Mouse (Mus musculus) layer of hippocampus, adult 8-10 months (tissue): ENCODE measurements around the gene Cdkn1a. TPM values are rescaled to one million over a fixed set of nuclear protein-coding genes. Genes with fewer than 3 reads are reported as not detected.
A peak's percentile ranks its signal among the peaks of the same experiment; 100 is the strongest.

ENCODE experiments used
- DNase-seq, 2 experiments: peaks; one replicate each; pipeline ENCODE4 v3.0.0; 2022; ENCODE audit warnings: low spot score in 2 of 2
- total RNA-seq, 4 experiments: library from RNA; stranded (reverse); gene quantifications; 2 replicates each; pipeline ENCODE4 v1.2.4; 2022

Gene Cdkn1a
- total RNA-seq, 4 experiments from 2014 or later: 7.0 to 12.5 (median 8.8) TPM

DNA sequence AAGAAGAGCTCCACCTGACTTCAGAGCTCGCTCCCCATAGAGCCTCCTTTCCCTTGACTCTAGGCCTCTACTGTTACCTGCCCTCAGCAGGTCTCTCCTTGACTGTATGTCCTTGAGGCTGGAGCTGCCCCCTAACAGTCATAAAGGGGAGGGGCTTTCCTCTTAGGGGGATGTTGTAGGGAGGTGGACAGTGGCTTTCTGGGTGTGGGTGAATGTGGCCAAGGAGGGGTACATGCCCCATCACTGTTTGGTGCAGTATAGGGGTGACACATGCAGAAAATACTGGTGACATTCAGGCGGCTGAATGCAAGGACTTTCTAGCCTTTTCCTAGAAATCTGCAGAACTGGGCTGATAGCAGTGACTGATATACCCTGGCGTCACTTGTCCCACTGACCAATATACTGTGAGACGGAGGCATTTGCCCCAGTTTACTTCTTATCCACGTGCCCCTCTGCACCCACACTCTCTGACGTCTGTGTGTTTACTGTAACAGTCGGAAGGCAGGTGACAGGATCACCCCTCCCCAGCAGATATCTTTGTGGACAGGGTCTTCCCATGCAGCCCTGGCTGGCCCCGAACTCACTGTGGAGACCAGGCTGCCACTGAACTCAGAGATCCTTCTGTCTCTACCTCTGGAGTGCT is 26.4 kb downstream of the Cdkn1a start:
- no peak for DNase-seq

GRCm38 (mm10) chr17:29118057-29118456 is 27.3 kb downstream of the Cdkn1a start:
- no peak for DNase-seq

DNA sequence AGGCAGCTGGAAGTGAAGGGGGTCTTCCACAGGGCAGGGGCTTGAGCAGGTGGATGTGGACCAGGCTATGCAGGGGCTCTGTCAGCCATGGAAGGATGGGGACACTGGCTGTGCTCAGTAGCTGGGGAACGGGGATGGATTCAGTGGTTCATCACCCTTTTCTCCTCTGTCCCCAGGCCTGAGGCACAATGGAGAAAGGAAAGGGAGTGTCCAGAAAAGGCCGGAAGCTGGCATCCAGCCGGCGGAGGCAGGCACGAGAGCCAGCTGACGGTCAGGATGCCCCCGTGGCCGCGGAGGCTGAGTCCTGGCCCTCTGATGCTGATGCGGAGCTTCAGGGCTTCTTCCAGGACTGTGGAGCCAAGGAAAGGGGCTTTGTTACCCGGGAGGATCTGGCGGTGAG is 29.9 kb downstream of the Cdkn1a start:
- DNase-seq: no peak

DNA sequence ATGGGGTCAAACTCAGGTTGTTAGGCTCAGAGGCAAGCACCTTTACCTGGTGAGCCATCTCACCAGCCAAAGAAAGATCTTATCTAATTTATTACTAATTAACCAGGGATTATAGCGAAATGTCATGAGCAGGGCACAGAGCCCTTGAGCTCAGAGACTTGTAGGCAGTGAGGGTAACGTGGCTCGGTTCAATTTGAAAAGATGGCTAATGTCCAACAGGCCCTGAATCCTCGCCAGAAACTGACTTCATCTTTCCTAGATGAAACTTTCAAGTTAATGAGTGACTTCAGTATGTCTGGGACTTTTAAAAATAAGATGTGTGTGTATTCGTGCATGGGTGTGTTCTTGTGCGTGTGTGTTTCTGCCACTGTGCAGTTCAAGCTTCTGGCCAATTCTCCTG is 32.0 kb downstream of the Cdkn1a start:
- no peak for DNase-seq

DNA sequence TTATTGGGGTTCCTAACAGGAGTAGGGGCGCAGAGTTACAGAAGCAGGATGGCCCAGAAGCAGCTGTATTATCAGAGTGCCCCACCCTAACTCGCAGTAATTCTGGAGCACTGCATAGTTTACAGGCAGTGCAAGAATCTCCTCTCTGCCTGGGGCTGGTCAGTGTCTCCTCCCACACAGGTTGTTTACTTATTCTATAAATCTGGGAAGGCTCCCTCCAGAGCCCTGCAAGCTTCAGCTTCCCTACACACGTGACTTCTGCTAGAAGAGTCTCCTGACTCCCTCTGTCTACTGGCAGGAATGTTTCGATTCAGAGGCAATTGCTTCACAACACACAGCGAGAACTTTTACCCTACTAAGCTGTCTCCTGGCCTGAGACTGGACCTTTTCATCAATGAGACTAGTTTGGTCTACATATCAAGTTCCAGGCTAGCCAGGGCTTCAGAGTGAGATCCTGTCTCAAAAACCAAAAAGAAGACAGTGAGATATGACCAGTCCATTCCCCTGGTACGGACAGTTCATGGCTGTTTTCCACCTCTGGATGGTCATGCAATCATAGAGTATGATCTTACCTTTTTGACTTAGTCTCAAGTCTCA is 32.9 kb downstream of the Cdkn1a start:
- no peak for DNase-seq

GRCm38 (mm10) chr17:29126561-29126960 is 35.8 kb downstream of the Cdkn1a start:
- DNase-seq: no peak

DNA sequence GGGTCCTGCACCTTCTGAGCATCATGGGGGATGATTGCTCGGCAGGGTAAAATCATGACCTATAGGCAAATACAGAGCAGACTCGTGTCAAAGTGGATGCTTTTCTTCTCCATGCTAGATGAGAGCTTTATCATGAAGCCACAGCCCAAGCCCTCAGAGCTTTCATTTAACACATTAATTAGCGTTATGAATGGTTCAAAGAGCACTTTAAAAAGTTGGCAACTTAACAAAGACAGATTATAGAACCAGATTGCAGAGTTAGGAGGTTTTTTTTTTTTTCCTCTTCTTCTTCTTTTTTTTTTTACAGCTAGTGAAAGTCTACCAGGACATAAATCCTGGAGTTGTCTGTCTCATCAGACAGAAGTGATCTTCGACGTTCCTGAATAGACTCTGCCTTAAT is 38.6 kb downstream of the Cdkn1a start:
- no peak for DNase-seq

DNA sequence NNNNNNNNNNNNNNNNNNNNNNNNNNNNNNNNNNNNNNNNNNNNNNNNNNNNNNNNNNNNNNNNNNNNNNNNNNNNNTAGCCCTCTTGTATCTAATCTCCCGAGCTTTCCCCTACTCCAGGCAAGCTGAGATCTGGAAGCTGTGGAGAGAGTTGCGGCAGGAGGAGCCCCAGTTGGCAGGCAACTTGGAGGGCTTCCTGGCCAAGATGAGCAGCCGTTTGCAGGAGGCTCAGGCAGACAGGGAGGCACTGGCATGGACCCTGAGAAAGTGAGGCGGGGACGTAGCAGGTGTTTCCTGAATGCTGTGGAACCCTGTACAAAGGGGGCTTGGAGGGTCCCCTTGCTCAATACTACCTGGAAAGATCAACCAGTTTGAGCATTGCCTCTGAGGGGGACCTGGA is 44.3 kb downstream of the Cdkn1a start:
- DNase-seq: no peak

GRCm38 (mm10) chr17:29136236-29136635 is 45.5 kb downstream of the Cdkn1a start:
- DNase-seq: peak; percentile 45 to 47

- no peak for DNase-seq
Observed at GRCm38 (mm10) chr17:29137906-29138305, 47.1 kb downstream of the Cdkn1a start.

GRCm38 (mm10) chr17:29141577-29141976 is 50.8 kb downstream of the Cdkn1a start:
- DNase-seq: no peak

- DNase-seq: no peak
Observed at GRCm38 (mm10) chr17:29143266-29143665, 52.5 kb downstream of the Cdkn1a start.

GRCm38 (mm10) chr17:29145101-29145500 is 54.3 kb downstream of the Cdkn1a start:
- DNase-seq: no peak

- DNase-seq: no peak
Observed at GRCm38 (mm10) chr17:29147273-29147672, 56.5 kb downstream of the Cdkn1a start.

DNA sequence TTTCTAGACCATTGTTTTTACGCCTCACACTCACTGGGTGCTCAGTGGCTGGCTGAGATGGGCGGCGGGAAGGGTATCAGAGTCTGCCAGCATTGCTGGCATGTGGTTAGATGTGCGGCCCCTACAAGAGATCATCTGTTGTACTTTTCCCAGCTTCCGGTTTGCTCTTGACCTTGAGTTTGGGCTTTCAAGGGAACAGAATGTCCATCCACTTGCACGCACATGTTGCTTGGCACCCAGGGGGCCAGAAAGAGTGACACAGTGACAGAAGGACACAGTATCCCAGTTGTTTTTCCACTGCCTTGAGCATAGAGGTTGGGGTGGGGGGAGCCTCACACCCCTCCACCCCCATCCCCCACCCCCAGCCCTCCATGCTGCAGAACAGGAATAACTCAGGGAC is 57.0 kb downstream of the Cdkn1a start:
- no peak for DNase-seq

GRCm38 (mm10) chr17:29149766-29150165 is 59.0 kb downstream of the Cdkn1a start:
- DNase-seq: no peak

Other genes starting within 250 kb of the Cdkn1a start
- under 1 TPM; 0.43 to 0.84 (median 0.70) TPM for gene Pnpla1, start 232.6 kb upstream of the Cdkn1a start, total RNA-seq
- 1 to 10 TPM; 3.2 to 6.4 (median 4.9) TPM for gene 4930539E08Rik, start 175.7 kb upstream of the Cdkn1a start, total RNA-seq
- not detected for gene Pxt1, start 147.1 kb upstream of the Cdkn1a start, total RNA-seq
- 10 to 100 TPM; 56.0 to 80.0 (median 62.1) TPM for gene Kctd20, start 139.0 kb upstream of the Cdkn1a start, total RNA-seq
- gene Stk38, start 83.0 kb upstream of the Cdkn1a start, total RNA-seq: 10 to 100 TPM; 56.9 to 81.7 (median 64.5) TPM
- gene Srsf3, start 58.3 kb upstream of the Cdkn1a start, total RNA-seq: 100 to 1,000 TPM; 117 to 141 (median 132) TPM
- gene Rab44, start 23.2 kb downstream of the Cdkn1a start, total RNA-seq: under 1 TPM in 2 of 4 experiments, not detected in 2; 0.16 to 0.30 TPM
- gene Cpne5, start 147.2 kb downstream of the Cdkn1a start, total RNA-seq: 10 to 100 TPM; 26.5 to 35.8 (median 29.7) TPM
- gene Ppil1, start 173.2 kb downstream of the Cdkn1a start, total RNA-seq: 10 to 100 TPM; 16.1 to 18.5 (median 16.4) TPM
- gene BC004004, start 177.8 kb downstream of the Cdkn1a start, total RNA-seq: 100 to 1,000 TPM in 1 of 4 experiments, 10 to 100 TPM in 3; 85.3 to 108 (median 90.5) TPM
- 1 to 10 TPM in 2 of 4 experiments, under 1 TPM in 2; 0.83 to 1.3 (median 1.1) TPM for gene Pi16, start 226.7 kb downstream of the Cdkn1a start, total RNA-seq